Mouse (Mus musculus) kidney, postnatal 14 days (tissue): ENCODE data around the gene Tgm6.

Experiments used
- DNase-seq: peaks from one replicate; pipeline ENCODE4 v3.0.0; 2022; ENCODE audit warnings: mixed read lengths

The Tgm6 gene

DNA sequence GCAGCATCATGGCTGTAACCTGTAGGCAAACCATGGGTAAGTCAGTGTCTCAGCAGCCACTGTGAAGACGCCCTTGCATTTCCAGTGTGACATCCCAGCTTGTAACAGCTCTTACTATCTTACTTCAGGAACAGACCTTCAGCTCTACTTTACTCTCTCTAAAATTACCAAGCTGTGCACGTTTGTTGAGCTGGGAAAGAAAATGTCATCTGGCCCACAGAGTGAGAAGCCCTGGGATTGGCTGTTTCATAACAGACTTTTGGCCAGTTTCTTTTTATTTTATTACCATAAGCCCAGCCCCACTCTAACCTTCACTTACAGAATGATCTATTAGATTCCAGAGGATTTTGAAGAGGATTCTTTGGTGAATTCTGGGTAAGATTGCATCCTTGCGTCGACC is at the start of gene Tgm6:
TSS of gene Tgm6 (plus strand) at position 301 of the 400 bp plus-strand sequence.
- no peak for DNase-seq

- DNase-seq, result peak; percentile 39
Measured at GRCm38 (mm10) chr2:130068228-130068627, 44.0 kb upstream of the Tgm6 start.

DNA sequence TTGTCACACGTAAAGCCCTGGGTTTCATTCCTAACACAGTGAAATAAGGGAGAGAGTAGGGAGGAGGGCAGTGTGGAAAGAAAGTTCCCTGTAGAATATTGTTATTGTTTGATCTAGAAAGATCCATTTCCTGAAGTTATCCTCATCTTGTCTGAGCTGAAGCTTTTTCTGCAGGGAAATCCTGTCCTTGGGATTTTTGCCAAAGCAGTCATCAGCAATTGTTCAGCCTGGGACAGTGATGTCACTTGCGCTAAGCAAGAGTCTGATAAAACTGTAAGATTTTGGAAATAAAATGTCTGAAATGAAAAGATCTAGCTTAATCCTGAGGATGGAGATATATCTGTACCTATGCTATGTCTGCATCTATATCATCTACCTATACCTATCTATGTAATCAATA is 41.8 kb upstream of the Tgm6 start:
- DNase-seq, result no peak

DNA sequence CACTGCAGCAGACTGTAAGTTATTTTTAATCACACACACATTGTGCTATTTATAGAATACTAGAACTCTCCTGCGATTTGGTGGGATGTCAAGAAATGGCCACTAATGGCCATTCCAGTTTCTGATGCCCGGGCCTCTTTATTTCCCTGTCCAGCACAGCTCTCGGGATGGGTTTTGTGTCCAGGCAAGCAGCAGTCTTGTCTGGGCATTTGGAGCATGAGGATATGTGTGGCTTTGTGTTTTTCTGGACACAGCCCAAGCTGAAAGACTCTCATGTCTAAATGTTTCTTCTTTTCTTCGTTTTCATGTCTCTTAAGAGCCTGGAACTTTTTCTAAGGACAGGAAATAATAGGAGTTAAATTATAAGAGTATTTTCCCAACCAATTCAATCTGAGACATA is 588 bp downstream of the Tgm6 start:
- no peak for DNase-seq

DNA sequence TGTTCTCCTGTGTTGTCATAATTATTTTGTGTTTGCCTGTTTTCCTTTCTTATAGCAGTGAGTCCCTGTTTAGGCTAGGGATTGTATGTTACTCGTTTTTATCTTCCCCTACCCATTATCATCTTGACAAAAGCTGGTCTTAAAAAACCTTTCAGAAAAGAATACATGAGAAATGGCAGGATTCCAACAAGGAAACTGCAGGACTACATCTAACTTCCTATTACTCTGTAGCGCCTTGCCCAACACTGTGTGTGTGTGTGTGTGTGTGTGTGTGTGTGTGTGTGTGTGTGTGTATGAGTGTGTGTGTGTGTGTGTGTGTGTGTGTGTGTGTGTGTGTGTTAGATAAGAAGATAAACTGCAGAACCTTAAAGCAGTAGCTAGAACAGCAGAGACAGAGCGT is 1.2 kb downstream of the Tgm6 start:
- DNase-seq, result peak; percentile 25

GRCm38 (mm10) chr2:130118649-130119048 is 6.4 kb downstream of the Tgm6 start:
- DNase-seq, result no peak

DNA sequence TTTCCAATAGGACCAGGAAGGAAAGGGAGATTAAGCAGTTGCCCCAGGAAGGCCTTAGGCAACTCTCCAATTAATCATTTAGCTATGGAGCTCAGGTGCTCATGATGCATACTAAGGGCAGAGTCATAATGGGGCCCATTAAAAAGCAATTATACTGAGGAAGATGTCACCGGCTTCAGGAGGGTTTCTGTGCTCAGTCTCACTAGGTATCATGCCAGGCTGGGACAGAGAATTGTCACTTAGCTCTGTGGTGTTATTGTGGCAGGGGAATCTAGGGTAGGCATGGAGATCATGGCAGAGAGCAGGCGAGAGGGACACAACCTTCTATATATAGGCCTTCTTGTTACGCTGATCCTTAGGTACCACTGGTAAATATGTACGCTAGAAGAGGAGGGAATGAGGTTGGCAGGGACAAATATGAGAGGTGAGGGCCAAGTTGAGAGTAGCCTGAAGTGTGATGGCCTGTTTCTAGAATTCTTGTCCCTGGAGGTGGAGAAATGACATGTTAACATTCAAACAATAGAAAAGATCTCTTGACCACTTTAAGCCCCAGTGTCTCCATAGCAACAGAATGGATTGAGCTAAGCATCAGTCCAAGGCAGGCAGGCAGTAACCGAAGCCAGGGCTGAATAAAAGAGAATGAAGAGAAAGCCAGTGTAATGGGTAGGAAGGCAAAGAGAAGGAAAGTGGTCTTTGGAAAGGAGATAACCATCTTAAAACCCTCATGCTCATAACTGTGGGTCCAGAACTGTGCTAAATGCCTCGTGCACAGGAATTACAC is 13.3 kb downstream of the Tgm6 start:
- no peak for DNase-seq

DNA sequence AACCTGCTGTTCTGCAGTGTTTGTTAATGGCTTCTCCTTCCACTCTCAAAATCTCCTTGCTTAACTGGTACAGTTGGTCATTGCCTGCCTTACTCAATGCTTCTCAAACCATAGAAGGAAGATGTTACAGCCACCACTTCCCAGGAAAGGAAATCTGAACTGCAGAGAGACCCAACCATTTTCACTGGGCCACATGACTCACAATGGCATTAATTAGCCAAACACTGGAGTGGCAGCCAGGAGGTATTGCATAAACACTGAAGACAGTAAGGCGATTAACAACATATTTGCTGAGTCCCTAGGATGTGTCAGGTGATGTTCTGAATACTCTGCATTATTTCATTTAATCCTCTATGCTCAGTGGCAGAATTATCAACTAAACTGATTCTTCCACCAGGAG is 13.9 kb downstream of the Tgm6 start:
- no peak for DNase-seq

GRCm38 (mm10) chr2:130129687-130130086 is 17.5 kb downstream of the Tgm6 start:
- no peak for DNase-seq

DNA sequence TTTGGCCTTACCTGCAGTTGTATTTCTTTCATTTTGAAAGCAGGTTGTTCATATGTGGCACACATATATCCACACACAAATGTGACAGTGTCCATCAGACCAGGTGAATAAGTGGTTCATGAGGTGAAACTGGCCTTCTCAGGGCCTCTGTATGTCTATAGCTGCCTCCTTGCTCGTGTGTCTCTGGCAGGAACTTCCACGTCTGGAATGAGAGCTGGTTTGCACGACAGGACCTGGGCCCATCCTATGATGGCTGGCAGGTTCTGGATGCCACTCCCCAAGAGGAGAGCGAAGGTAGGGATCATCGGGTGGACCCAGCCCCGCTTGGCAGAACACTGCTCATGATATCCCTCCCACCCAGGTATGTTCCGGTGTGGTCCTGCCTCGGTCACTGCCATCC is 30.8 kb downstream of the Tgm6 start:
- DNase-seq, result no peak

- no peak for DNase-seq
Measured at GRCm38 (mm10) chr2:130144703-130145324, 32.6 kb downstream of the Tgm6 start.

- DNase-seq, result no peak
Measured at GRCm38 (mm10) chr2:130146089-130146668, 34.0 kb downstream of the Tgm6 start.

DNA sequence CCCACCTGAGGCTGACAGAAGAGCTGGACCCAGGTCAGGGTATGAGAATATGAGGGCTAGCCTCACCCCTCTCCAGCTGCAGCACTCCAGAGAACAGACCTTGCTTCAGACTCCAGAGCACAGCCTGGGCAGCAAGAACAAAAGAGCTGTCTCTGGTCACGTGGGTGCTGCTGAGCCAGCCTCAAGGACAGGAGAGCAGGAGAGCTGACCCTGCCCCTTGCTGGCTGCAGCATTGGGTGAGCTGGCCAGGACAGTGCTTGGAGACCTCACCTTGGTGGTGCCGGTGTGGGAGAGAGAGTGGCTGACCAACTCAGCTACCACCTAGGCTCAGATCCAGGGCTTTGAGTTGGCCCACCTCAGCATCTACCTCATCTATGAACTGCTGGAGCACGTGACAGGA is 43.0 kb downstream of the Tgm6 start:
- no peak for DNase-seq

GRCm38 (mm10) chr2:130155851-130156250 is 43.6 kb downstream of the Tgm6 start:
- no peak for DNase-seq

DNA sequence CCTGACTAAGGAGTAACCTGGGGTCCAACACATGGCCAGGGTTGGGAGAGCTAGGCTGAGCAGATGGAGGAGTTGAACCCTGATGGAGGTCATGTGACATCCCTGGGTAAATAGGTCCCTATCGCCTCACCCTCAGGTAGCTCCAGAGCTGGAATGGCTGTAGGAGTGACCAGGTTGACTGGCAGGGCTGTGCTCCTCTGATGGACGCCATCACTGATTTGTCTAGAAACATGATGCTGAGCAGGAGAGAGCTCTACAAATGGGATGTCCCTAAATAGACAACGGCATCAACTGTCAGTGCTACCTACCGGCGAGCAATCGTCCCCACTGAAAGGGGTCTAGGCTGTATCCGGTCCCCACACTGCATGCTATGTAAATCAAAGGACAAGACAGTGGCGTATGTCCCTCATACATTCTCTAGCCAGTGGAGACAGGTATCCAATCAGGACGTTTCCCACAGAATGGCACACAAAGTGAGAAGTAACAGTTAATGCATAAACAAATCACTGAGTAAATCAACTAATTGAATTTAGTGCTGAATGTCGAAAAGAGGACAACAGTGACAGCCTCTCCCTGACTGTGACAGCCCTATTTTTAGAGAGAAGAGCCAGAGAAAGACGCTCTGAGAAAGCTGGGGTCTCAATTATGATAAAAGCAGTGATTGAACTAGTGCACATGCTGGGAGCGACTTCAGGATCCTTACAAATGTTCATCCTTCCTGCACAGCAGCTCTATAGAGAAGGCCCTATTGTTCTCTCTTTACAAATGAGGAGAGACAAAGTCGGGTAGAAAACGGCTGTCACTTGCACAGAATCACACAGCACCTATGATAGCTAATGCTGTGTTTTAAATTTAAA is 45.2 kb downstream of the Tgm6 start:
- no peak for DNase-seq

DNA sequence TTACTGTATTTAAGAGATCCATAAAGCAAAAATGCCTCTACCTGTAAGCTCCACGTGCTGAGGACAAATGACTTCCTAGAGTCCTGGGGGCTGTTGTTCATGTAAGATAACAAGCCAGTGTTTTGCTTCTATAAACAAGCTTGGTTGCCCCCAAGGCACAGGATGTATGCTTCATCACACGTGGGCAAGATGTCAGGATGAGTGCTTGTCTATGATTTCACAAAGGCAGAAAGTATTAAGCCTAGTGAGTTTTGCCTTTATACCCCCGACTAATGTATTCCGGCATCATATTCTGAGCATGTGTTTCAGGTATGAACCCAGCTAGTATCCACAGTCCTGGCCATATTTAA is 45.8 kb downstream of the Tgm6 start:
- no peak for DNase-seq

- DNase-seq, result no peak
Measured at GRCm38 (mm10) chr2:130162701-130163100, 50.5 kb downstream of the Tgm6 start.

DNA sequence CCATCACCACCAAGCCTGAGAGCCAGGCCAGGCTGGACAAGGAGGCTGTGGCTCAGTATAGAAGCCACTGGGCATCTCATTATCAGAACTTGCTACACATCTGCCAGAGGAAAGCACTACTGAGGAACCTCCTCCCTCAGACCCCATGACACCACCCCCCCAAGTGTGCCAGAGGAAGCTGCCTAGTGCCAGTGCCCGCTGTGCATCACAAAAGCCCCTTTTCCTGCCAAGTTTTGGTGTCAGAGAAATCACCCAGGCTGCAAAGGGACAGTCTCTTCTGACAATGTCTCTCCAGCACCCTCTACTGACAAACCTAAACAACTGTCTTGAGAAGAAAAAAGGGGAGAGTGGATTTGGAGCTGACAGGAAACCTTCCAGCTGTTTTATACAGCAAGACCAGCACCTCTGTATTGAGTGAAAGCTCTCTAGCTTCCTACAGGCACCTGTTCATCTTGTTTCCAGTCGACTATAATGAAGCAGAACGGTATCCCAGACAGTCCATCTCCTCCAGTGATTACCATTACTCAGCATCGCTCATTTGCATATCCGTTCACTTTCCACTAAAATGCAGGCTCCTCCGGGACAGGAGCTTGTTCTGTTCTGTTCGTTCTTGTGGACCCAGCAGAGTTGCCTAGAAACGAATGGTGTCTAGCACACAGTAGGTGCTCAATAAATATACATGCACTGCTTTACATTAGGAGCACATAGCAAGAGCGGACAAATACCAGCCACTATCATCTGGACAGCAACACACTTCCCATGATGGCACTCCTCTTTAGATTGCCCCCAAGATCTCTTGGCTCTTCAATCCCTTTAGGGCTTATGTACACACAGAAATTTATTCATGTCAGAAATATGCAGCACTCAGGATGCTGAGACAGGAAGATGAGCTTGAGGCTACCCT is 54.3 kb downstream of the Tgm6 start:
- peak; percentile 42 for DNase-seq

- peak; percentile 51 for DNase-seq
Measured at GRCm38 (mm10) chr2:130167861-130168260, 55.6 kb downstream of the Tgm6 start.

GRCm38 (mm10) chr2:130171674-130172073 is 59.5 kb downstream of the Tgm6 start:
- DNase-seq, result no peak

GRCm38 (mm10) chr2:130176820-130177219 is 64.6 kb downstream of the Tgm6 start:
- DNase-seq, result no peak

DNA sequence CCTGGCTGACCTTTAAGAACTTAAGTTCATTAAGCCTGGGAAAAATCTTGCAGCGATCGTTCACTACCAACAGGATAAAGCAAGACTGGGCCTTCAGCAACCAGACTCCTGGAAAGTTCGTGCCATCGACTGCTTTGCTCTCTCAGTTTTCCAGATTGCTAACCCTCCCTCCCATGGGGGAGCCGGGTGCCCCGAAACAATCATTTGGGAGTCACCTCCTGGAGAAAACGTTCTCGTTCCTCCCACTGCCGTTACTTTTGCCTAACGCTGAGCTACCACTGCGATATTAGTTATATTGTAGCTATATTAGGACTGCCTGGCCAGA is 66.1 kb downstream of the Tgm6 start:
- DNase-seq, result no peak
